Mouse (Mus musculus) CH12.LX (cell line): ENCODE results near the gene Dnah12. TPM values are rescaled to one million over a fixed set of nuclear protein-coding genes. Genes with fewer than 3 reads are reported as not detected.

ENCODE experiments used
- DNase-seq: peaks from one replicate; pipeline ENCODE4 v3.0.0-alpha.2; 2013; ENCODE audit errors: extremely low read depth
- H3K27ac ChIP-seq: 2 replicates; pipeline ENCODE4 v1.5.1; 2012; ENCODE audit warnings: low read depth, mild to moderate bottlenecking, control low read depth, moderate library complexity; ENCODE audit not compliant: insufficient read depth
- H3K27me3 ChIP-seq: replicated peaks from 2 replicates; pipeline ENCODE3; 2012; ENCODE audit warnings: inconsistent platforms
- H3K36me3 ChIP-seq, 2 experiments: replicated peaks in 1 of 2; 2 replicates each; pipeline versions ENCODE3 to v1.6.1; 2012; ENCODE audit warnings: inconsistent platforms in 1 of 2, low read length in 1 of 2, mild to moderate bottlenecking in 1 of 2, mixed read lengths in 1 of 2, moderate library complexity in 1 of 2; ENCODE audit not compliant: control insufficient read depth in 1 of 2, insufficient read depth in 1 of 2
- H3K4me1 ChIP-seq, 2 experiments: 2 replicates each; pipeline ENCODE4 v1.6.1; 2012; ENCODE audit warnings: inconsistent platforms in 1 of 2, moderate library complexity in 1 of 2; ENCODE audit not compliant: insufficient read depth in 2 of 2, control insufficient read depth in 1 of 2
- H3K4me2 ChIP-seq: 2 replicates; pipeline ENCODE4 v1.6.1; 2012; ENCODE audit warnings: low read depth, mild to moderate bottlenecking, control low read depth; ENCODE audit not compliant: poor library complexity, insufficient read depth, severe bottlenecking
- H3K4me3 ChIP-seq, 3 experiments: fragments of 150-350 bp in 1 of 3; sonication (generic) in 1 of 3; replicated peaks in 1 of 3; 2 replicates each; pipeline versions ENCODE3 to v1.5.1; 2011 to 2012; ENCODE audit warnings: low read depth in 2 of 3, low read length in 2 of 3, mild to moderate bottlenecking in 2 of 3, moderate library complexity in 2 of 3, control low read depth in 1 of 3, improper control_type of control experiment in 1 of 3, inconsistent platforms in 1 of 3, mixed read lengths in 1 of 3; ENCODE audit not compliant: poor library complexity in 1 of 3
- H3K79me2 ChIP-seq: replicated peaks from 2 replicates; pipeline ENCODE4 v1.6.1; 2012; ENCODE audit warnings: mild to moderate bottlenecking, moderate library complexity; ENCODE audit not compliant: control insufficient read depth, poor library complexity, insufficient read depth, severe bottlenecking; ENCODE audit errors: extremely low read depth
- H3K9ac ChIP-seq: 2 replicates; pipeline ENCODE4 v1.6.1; 2012; ENCODE audit warnings: low read depth, mild to moderate bottlenecking, control low read depth, moderate library complexity; ENCODE audit not compliant: insufficient read depth
- H3K9me3 ChIP-seq: replicated peaks from 2 replicates; pipeline ENCODE3; 2012; ENCODE audit warnings: low read length, inconsistent platforms, mixed read lengths
- CHD2 ChIP-seq: IDR thresholded peaks from 2 replicates; pipeline ENCODE4 v1.6.1; 2011; ENCODE audit warnings: low read length, improper control_type of control experiment
- ELF1 ChIP-seq: IDR thresholded peaks from 2 replicates; pipeline ENCODE4 v1.6.1; 2014; ENCODE audit warnings: low read depth, mild to moderate bottlenecking, inconsistent platforms, low read length, improper control_type of control experiment
- ETS1 ChIP-seq: conservative IDR thresholded peaks from 2 replicates; pipeline ENCODE4 v1.6.1; 2012; ENCODE audit warnings: low read depth, mild to moderate bottlenecking, inconsistent platforms, low read length, improper control_type of control experiment, moderate library complexity
- IRF4 ChIP-seq: IDR thresholded peaks from 2 replicates; pipeline ENCODE4 v1.6.1; 2014; ENCODE audit warnings: low read depth, mild to moderate bottlenecking, inconsistent platforms, low read length, improper control_type of control experiment
- KAT2A ChIP-seq: IDR thresholded peaks from 2 replicates; pipeline ENCODE4 v1.6.1; 2012; ENCODE audit warnings: low read length, improper control_type of control experiment, inconsistent platforms; ENCODE audit not compliant: insufficient replicate concordance
- MAFK ChIP-seq: IDR thresholded peaks from 2 replicates; pipeline ENCODE4 v1.6.1; 2011; ENCODE audit warnings: low read length, improper control_type of control experiment; ENCODE audit not compliant: insufficient replicate concordance
- MAX ChIP-seq: IDR thresholded peaks from 2 replicates; pipeline ENCODE4 v1.6.1; 2011; ENCODE audit warnings: low read length, improper control_type of control experiment
- NELFE ChIP-seq: IDR thresholded peaks from 2 replicates; pipeline ENCODE4 v1.6.1; 2011; ENCODE audit warnings: low read depth, low read length, improper control_type of control experiment
- PAX5 ChIP-seq: IDR thresholded peaks from 2 replicates; pipeline ENCODE4 v1.6.1; 2012; ENCODE audit warnings: low read length, inconsistent platforms, mixed read lengths
- POLR2AphosphoS2 ChIP-seq: IDR thresholded peaks from 2 replicates; pipeline ENCODE4 v1.6.1; 2011; ENCODE audit warnings: low read depth, low read length, improper control_type of control experiment
- ZC3H11A ChIP-seq: IDR thresholded peaks from 2 replicates; pipeline ENCODE4 v1.6.1; 2012; ENCODE audit warnings: low read depth, mild to moderate bottlenecking, inconsistent platforms, low read length, improper control_type of control experiment
- ZKSCAN1 ChIP-seq: IDR thresholded peaks from 2 replicates; pipeline ENCODE4 v1.6.1; 2012; ENCODE audit warnings: low read depth, inconsistent platforms, low read length, improper control_type of control experiment, borderline replicate concordance
- dilution Hi-C: fragments of 300-500 bp; cut with MboI; formaldehyde crosslinking; loops from 2 replicates; pipeline ENCODE4 v1.14.3; 2020; ENCODE audit warnings: low sequenced_read_pairs; ENCODE audit not compliant: extremely low pct_unique_long_range_greater_than_20kb, extremely low pct_ligation_motif_present
- in situ Hi-C: fragments of 300-500 bp; cut with MboI; formaldehyde crosslinking; loops from 3 replicates; pipeline ENCODE4 v1.14.3; 2019; ENCODE audit warnings: low sequenced_read_pairs, low pct_ligation_motif_present, low pct_unique_long_range_greater_than_20kb, mixed read lengths
- polyA plus RNA-seq: library from polyadenylated mRNA; unstranded; fragments of >175 nt; gene quantifications from 2 replicates; pipeline ENCODE4 v1.2.1, GENCODE M21; 2012; ENCODE audit warnings: low read depth; ENCODE audit not compliant: insufficient read length
- total RNA-seq, 2 experiments: library from RNA; depleted of rRNA; stranded (reverse); fragments of 300-350 nt in 1 of 2; fragments of >200 nt in 1 of 2; gene quantifications; 2 replicates each; pipeline ENCODE4 v1.2.3; 2012 to 2014

The Dnah12 gene
- total and polyA plus RNA-seq, 3 experiments: 0.04 to 0.13 (median 0.04) TPM

DNA sequence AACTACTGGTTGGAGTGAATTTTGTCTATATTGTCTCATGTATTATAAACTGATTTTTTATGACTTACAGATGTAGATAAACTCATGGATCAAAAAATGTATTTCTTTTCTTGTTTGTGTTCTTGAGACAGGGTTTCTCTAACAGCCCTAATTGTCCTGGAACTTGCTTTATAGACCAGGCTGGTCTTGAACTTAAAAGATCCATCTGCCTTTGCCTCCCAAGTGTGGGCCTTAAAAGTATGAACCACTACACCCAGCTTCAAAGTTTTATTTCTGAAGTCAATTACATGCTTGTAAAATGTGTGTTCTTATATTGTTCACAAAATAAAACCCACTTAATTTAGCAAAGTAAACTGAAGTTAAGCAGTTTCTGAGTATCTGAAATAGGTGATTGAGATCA, 34.9 kb upstream of the Dnah12 start:
- TF ChIP-seq PAX5 (no peak), ELF1 (no peak), ZKSCAN1 (no peak), POLR2AphosphoS2 (no peak), ETS1 (no peak), NELFE (no peak), IRF4 (no peak)

DNA sequence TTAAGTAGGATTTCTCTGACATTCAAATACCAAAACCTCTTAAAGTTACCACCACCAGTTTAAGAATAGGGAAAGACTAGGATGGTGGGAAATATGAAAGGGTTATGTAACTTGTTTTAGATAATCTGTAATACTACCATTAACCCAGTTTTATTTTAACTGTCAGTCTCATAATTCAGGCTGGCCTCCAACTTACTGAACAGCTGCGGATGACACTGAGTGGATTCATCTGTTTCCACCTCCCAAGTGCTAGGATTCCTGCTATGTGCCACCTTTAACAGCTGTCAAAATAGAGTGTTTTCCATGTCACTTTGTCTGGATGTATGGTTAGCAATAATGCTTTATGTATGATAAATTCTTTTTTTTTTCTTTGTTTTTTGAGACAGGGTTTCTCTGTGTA, 32.8 kb upstream of the Dnah12 start:
- Histone ChIP-seq H3K9me3 (no peaks in the 10 kb centered on the region), H3K4me2 (no peak overlapping the region), H3K4me1 (no peaks in the 10 kb centered on the region; a peak in 1 of 4 replicates), H3K36me3 (peaks cover 24 to 78% of the 10 kb centered on the region in 2 experiments), H3K4me3 (no peak overlapping the region), H3K79me2 (peaks cover 3% of the 10 kb centered on the region; the same call in 1 of the 2 replicates), H3K9ac (no peak overlapping the region), H3K27ac (no peak overlapping the region), H3K27me3 (no peaks in the 10 kb centered on the region)
- in situ Hi-C loops (no loop called here), dilution Hi-C loops (no loop called here)
- no peak for DNase-seq
- TF ChIP-seq CHD2 (no peak), ETS1 (no peak)

More for the DNA sequence above, 34.9 kb upstream of the Dnah12 start:
- Histone ChIP-seq H3K79me2 (peaks cover 5% of the 10 kb centered on the region; the same call in 1 of the 2 replicates), H3K27me3 (no peaks in the 10 kb centered on the region), H3K36me3 (peaks cover 29 to 78% of the 10 kb centered on the region in 2 experiments), H3K27ac (no peak overlapping the region), H3K9ac (no peak overlapping the region), H3K4me1 (no peaks in the 10 kb centered on the region), H3K4me3 (no peak overlapping the region), H3K9me3 (no peaks in the 10 kb centered on the region), H3K4me2 (no peak overlapping the region)
- DNase-seq: no peak
- dilution Hi-C loops (no loop called here), in situ Hi-C loops (no loop called here)

DNA sequence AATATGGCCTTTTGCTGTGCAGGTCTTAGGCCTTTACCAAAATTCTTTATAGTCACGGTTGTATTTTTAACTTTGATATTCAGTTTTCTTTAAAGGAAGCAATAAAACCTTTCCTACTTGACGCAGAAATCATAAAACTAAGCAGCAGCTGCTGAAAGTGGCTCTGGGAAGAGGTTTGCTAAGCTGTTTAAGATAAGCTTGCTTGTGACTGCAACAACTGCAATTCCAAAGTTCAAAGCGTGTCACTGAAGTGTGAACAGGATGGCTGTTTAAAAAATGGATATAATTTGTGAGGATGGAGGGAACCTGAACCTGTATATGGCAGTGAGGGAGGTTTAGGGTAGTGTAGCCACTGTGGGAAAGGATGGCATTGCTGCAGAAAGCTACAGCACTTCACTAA, 31.1 kb upstream of the Dnah12 start:
- Histone ChIP-seq H3K4me2 (no peak overlapping the region), H3K27ac (no peak overlapping the region), H3K27me3 (no peaks in the 10 kb centered on the region), H3K4me1 (peaks cover 2 to 10% of the 10 kb centered on the region in 2 experiments; a peak in 2 of 4 replicates), H3K9ac (no peak overlapping the region), H3K4me3 (no peak overlapping the region), H3K79me2 (peaks cover 21% of the 10 kb centered on the region), H3K9me3 (no peaks in the 10 kb centered on the region), H3K36me3 (peaks cover 22 to 75% of the 10 kb centered on the region in 2 experiments)
- dilution Hi-C loops (no loop called here), in situ Hi-C loops (no loop called here)
- DNase-seq: no peak
- TF ChIP-seq MAFK (no peak), PAX5 (no peak), KAT2A (no peak), ZKSCAN1 (no peak), MAX (no peak), ZC3H11A (no peak)
